Mouse (Mus musculus): ENCODE measurements around the gene Tcf12. TPM values are rescaled to one million over a fixed set of nuclear protein-coding genes. Genes with fewer than 3 reads are reported as not detected.

The Tcf12 gene
- polyA plus RNA-seq, 1 experiment from 2014 or later, result 85.9 TPM

DNA sequence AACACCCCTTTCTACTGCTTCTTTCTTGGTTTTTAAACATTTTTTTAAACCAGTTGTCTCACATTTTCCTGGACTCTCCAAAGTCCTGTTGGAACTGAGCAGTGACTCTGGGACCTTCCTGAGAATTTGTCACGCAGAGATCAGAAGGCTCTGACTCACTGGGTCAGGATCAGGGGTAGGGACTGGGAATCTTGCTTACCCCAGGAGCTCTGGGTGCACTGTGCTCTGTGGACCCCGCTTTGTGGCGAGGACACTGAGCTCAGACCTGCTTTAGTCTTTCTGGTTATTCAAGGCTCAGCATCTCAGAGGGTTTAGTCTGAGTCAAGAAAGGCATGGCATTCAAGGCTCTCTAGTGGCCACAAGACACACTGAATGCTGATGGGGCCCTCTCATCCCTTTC lies 281.9 kb downstream of the Tcf12 start:
- no peaks in the 10 kb centered on the region for H3K27me3 ChIP-seq
- ChIA-PET CTCF (no interaction called here), POLR2A (no interaction called here)
- in situ Hi-C loops (cut with MboI; ENCODE audit: low pct_unique_long_range_greater_than_20kb), result loop anchor here (5.0 to 25.0 kb wide), 3 partner anchors 283 to 578 kb away; partner anchors contain the start of gene Tcf12
- ATAC-seq (no peak), DNase-seq (ENCODE audit: low read depth, low spot score) (no peak)
- no peak for TF ChIP-seq CTCF (IDR thresholded peaks at IDR 0.05)

DNA sequence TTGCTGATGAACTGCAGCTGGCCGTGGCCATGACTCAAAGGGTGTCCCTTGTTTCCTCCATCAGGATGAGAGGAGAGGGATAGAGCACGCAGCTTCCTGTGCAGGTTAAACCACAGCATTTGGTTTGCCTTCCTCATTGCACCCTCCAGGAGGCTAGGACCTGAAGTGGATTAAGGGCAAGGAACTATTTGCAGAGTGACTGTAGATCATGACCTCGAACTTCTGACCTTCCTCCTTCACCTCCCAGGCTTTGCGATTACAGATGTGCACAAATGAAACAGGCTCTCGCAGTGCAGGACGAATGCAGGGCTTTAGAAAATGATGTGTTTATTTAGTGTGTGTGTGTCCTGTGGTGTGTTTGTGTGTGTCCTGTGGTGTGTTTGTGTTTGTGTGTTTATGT lies 282.5 kb downstream of the Tcf12 start:
- no peaks in the 10 kb centered on the region for H3K27me3 ChIP-seq
- DNase-seq (ENCODE audit: low read depth, low spot score) (no peak), ATAC-seq (no peak)
- TF ChIP-seq CTCF (IDR thresholded peaks at IDR 0.05), result no peak
- in situ Hi-C loops (cut with MboI; ENCODE audit: low pct_unique_long_range_greater_than_20kb), result loop anchor here (25.0 kb wide), 1 partner anchor 283 kb away; the partner anchor contains the start of gene Tcf12
- CTCF ChIA-PET, result no interaction called here
- POLR2A ChIA-PET, result no interaction called here

DNA sequence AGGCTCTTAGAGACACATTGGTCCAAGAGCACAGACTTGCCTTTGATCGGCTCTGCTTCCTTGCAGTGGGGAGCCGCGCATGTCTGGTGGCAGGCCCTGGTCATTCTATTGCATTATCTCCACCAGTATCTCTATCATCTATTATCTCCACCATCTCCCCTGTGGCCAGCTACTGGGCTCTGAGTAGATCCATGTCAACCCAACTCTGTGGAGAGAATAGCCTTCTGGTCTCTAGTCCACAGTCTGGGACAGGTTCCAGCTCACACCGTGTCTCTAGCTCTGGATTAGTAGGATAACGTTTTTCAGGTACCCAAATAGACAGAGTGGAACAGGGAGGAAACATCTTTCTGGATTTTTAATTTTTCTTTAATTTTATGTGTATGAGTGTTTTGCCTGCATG lies 284.3 kb downstream of the Tcf12 start:
- in situ Hi-C loops (cut with MboI; ENCODE audit: low pct_unique_long_range_greater_than_20kb), result loop anchor here (25.0 kb wide), 1 partner anchor 285 kb away; the partner anchor contains the start of gene Tcf12
- ChIA-PET POLR2A (no interaction called here), CTCF (no interaction called here)
- TF ChIP-seq CTCF (IDR thresholded peaks at IDR 0.05), result no peak
- ATAC-seq, result no peak
- no peak for DNase-seq (ENCODE audit: low read depth, low spot score)
- no peaks in the 10 kb centered on the region for H3K27me3 ChIP-seq

DNA sequence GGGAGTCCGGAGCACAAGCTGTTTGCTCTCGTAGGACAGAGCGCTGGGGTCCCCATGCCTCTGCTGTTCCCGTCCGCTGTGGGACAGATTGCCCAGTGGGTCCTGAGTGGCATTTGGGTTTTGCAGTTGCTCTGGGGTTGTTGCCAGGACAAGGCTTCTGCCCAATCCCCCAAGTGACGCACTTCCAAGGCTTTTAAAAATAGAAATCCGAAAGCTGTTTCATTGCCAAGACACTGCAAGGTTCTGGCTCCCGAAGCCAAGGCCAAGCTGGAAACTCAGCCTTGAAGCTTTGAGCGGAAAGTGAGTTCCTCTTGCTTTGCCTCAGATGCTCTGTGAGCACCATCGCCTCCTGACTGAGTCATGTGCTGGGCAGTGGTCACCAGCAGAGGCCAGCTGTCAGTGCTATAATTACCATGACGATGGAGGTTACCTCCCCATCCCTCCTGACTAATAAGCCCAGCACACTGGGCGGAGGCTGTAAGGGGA lies 285.6 kb downstream of the Tcf12 start:
- no peak for ATAC-seq

DNA sequence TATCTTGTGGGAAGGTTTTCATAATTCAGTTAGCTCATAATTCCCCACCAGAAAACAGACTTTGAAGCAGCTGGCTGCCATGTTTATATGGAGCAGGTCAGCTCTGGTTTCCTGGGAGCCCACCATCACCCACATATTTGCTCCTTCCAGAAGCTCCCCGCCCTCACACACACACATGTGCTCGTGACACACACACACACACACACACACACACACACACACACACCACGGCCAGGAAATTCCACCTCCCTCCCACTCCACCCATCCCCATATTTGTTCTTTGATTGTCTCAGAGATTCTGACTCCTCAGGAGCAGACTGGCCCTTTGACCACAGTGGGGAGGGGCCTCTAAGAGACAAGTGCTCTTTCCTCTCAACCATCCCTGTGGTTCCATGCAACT lies 289.7 kb downstream of the Tcf12 start:
- no peak for ATAC-seq
- no peak for TF ChIP-seq CTCF (IDR thresholded peaks at IDR 0.05)
- no peaks in the 10 kb centered on the region for H3K27me3 ChIP-seq
- no peak for DNase-seq (ENCODE audit: low read depth, low spot score)
- in situ Hi-C loops (cut with MboI; ENCODE audit: low pct_unique_long_range_greater_than_20kb), result loop anchor here (25.0 kb wide), 1 partner anchor 610 kb away; the partner anchor contains the start of gene Aldh1a2
- ChIA-PET POLR2A (no interaction called here), CTCF (no interaction called here)

More for the DNA sequence above, 285.6 kb downstream of the Tcf12 start:
- POLR2A ChIA-PET, result interaction anchor here (0.6 kb wide), 2 partner anchors 11 to 19 kb away, joined by 3 to 4 read pairs; no protein-coding TSS in a partner anchor
- CTCF ChIA-PET, result no interaction called here
- peak; percentile 43 for DNase-seq (ENCODE audit: low read depth, low spot score)
- in situ Hi-C loops (cut with MboI; ENCODE audit: low pct_unique_long_range_greater_than_20kb), result loop anchor here (25.0 kb wide), 1 partner anchor 286 kb away; the partner anchor contains the start of gene Tcf12
- H3K27me3 ChIP-seq, result no peaks in the 10 kb centered on the region
- no peak for TF ChIP-seq CTCF (IDR thresholded peaks at IDR 0.05)

GRCm38 (mm10) chr9:71818453-71818852 lies 293.2 kb downstream of the Tcf12 start:
- POLR2A ChIA-PET, result no interaction called here
- CTCF ChIA-PET, result no interaction called here
- TF ChIP-seq CTCF (IDR thresholded peaks at IDR 0.05), result no peak
- DNase-seq (ENCODE audit: low read depth, low spot score) (no peak), ATAC-seq (no peak)
- in situ Hi-C loops (cut with MboI; ENCODE audit: low pct_unique_long_range_greater_than_20kb), result loop anchor here (25.0 kb wide), 1 partner anchor 606 kb away; the partner anchor contains the start of gene Aldh1a2
- no peaks in the 10 kb centered on the region for H3K27me3 ChIP-seq

- POLR2A ChIA-PET, result no interaction called here
- no peaks in the 10 kb centered on the region for H3K27me3 ChIP-seq
- DNase-seq (ENCODE audit: low read depth, low spot score), result no peak
- no peak for TF ChIP-seq CTCF (IDR thresholded peaks at IDR 0.05)
- no peak for ATAC-seq
- CTCF ChIA-PET, result no interaction called here
- in situ Hi-C loops (cut with MboI; ENCODE audit: low pct_unique_long_range_greater_than_20kb), result loop anchor here (25.0 kb wide), 1 partner anchor 604 kb away; the partner anchor contains the start of gene Aldh1a2
These were observed 295.6 kb downstream of the Tcf12 start for GRCm38 (mm10) chr9:71816121-71816520.

GRCm38 (mm10) chr9:71813565-71813964 lies 298.1 kb downstream of the Tcf12 start:
- in situ Hi-C loops (cut with MboI; ENCODE audit: low pct_unique_long_range_greater_than_20kb), result loop anchor here (25.0 kb wide), 1 partner anchor 601 kb away; the partner anchor contains the start of gene Aldh1a2
- no peak for TF ChIP-seq CTCF (IDR thresholded peaks at IDR 0.05)
- no peaks in the 10 kb centered on the region for H3K27me3 ChIP-seq
- ChIA-PET CTCF (no interaction called here), POLR2A (no interaction called here)
- ATAC-seq, result no peak
- no peak for DNase-seq (ENCODE audit: low read depth, low spot score)

DNA sequence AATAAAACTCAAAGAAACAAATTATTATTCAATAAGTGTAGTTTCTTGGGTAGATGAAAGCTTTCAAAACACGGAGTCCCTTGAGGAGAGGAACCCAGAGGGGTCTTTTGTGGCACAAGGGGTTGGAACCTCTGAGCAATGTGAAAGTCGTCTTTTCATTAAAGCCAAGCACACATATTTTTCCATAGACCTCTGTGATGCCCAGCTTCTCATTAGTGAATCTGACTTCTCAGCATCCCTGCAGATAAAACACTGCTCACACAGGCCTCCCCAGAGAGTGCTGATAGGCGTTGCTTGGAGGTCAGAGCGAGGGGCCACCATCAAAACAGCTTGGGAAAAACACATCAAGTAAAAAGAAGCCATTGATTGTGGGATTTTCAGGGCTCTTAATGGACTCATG lies 298.8 kb downstream of the Tcf12 start:
- ATAC-seq (no peak), DNase-seq (ENCODE audit: low read depth, low spot score) (no peak)
- H3K27me3 ChIP-seq, result no peaks in the 10 kb centered on the region
- in situ Hi-C loops (cut with MboI; ENCODE audit: low pct_unique_long_range_greater_than_20kb), result loop anchor here (25.0 kb wide), 1 partner anchor 601 kb away; the partner anchor contains the start of gene Aldh1a2
- no peak for TF ChIP-seq CTCF (IDR thresholded peaks at IDR 0.05)
- POLR2A ChIA-PET, result no interaction called here
- CTCF ChIA-PET, result no interaction called here

DNA sequence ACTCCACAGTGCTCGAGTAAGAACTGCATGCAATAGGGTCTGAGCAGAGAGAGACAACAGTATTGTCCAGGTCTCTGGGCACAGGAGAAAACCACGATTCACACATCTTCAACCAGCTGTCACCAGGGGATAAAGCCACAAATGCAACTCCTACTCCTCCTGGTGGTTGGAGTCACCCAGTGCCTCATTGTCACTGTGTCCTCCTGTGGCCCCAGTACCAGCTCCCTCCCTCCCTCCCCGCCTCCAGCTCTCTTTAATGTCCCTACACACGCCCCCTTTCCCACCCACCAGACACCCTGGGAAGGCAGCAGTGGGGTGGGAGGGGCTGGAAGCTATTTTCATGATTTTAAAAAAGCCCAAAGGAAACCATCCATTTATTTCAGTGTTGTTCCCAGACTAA lies 299.3 kb downstream of the Tcf12 start:
- in situ Hi-C loops (cut with MboI; ENCODE audit: low pct_unique_long_range_greater_than_20kb), result loop anchor here (25.0 kb wide), 1 partner anchor 600 kb away; the partner anchor contains the start of gene Aldh1a2
- TF ChIP-seq CTCF (IDR thresholded peaks at IDR 0.05), result peak; percentile 11
- ATAC-seq, result no peak
- CTCF ChIA-PET, result no interaction called here
- no peaks in the 10 kb centered on the region for H3K27me3 ChIP-seq
- POLR2A ChIA-PET, result no interaction called here
- no peak for DNase-seq (ENCODE audit: low read depth, low spot score)

DNA sequence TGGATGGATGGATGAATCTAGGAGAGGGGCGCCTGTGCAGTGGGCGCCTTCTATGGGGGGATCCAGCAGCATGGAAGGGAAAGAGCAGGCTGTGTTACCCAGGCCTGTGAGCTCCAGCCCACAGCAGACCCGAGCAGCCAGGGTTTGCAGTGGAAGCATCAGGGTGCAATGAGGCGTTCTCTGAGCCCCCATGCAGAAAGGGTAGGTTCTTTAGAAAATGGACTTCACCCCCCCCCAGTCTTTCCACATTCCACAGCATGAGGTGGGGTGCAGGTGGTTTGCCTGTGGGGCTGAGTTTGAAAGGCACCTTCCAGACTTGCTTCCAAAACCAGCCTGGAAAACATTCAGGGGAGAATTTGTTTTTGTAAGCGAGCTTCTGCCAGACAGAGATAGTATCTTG lies 300.3 kb downstream of the Tcf12 start:
- no peak for ATAC-seq
- DNase-seq (ENCODE audit: low read depth, low spot score), result no peak
- no peaks in the 10 kb centered on the region for H3K27me3 ChIP-seq
- no peak for TF ChIP-seq CTCF (IDR thresholded peaks at IDR 0.05)
- POLR2A ChIA-PET, result no interaction called here
- CTCF ChIA-PET, result interaction anchor here (0.8 kb wide), 1 partner anchor 381 kb away, joined by 3 read pairs; no protein-coding TSS in a partner anchor
- in situ Hi-C loops (cut with MboI; ENCODE audit: low pct_unique_long_range_greater_than_20kb), result loop anchor here (25.0 kb wide), 1 partner anchor 599 kb away; the partner anchor contains the start of gene Aldh1a2

Measured in Patski (cell line).